Mouse (Mus musculus): ENCODE results near the gene Ube2z.

Ube2z gene

GRCm38 (mm10) chr11:96058309-96058708 lies 6.9 kb downstream of the Ube2z start:
- no peak for DNase-seq (ENCODE audit: low read depth, low spot score)

- DNase-seq (ENCODE audit: low read depth, low spot score), result no peak
These were observed 14.3 kb downstream of the Ube2z start for GRCm38 (mm10) chr11:96050854-96051253.

- DNase-seq (ENCODE audit: low read depth, low spot score), result no peak
These were observed 15.2 kb downstream of the Ube2z start for GRCm38 (mm10) chr11:96049939-96050338.

GRCm38 (mm10) chr11:96047469-96048373 lies 17.5 kb downstream of the Ube2z start:
- no peak for DNase-seq (ENCODE audit: low read depth, low spot score)

GRCm38 (mm10) chr11:96046793-96047192 lies 18.4 kb downstream of the Ube2z start:
- DNase-seq (ENCODE audit: low read depth, low spot score), result no peak

- DNase-seq (ENCODE audit: low read depth, low spot score), result no peak
These were observed 19.2 kb downstream of the Ube2z start for GRCm38 (mm10) chr11:96046028-96046427.

- DNase-seq (ENCODE audit: low read depth, low spot score), result no peak
These were observed 20.2 kb downstream of the Ube2z start for GRCm38 (mm10) chr11:96044803-96045567.

GRCm38 (mm10) chr11:96038560-96038959 lies 26.6 kb downstream of the Ube2z start:
- DNase-seq (ENCODE audit: low read depth, low spot score), result no peak

- DNase-seq (ENCODE audit: low read depth, low spot score), result no peak
These were observed 27.7 kb downstream of the Ube2z start for GRCm38 (mm10) chr11:96037499-96037898.

- no peak for DNase-seq (ENCODE audit: low read depth, low spot score)
These were observed 30.1 kb downstream of the Ube2z start for GRCm38 (mm10) chr11:96035133-96035532.

- peak; percentile 94 for DNase-seq (ENCODE audit: low read depth, low spot score)
These were observed 30.6 kb downstream of the Ube2z start, which contains the start of gene Snf8 for GRCm38 (mm10) chr11:96034596-96035052. TSS of gene Snf8 (plus strand) at chr11:96034885.

- DNase-seq (ENCODE audit: low read depth, low spot score), result no peak
These were observed 31.1 kb downstream of the Ube2z start for GRCm38 (mm10) chr11:96034116-96034515.

GRCm38 (mm10) chr11:96033264-96033663 lies 31.9 kb downstream of the Ube2z start:
- DNase-seq (ENCODE audit: low read depth, low spot score), result no peak

- no peak for DNase-seq (ENCODE audit: low read depth, low spot score)
These were observed 33.5 kb downstream of the Ube2z start for GRCm38 (mm10) chr11:96031701-96032100.

GRCm38 (mm10) chr11:96030571-96030970 lies 34.6 kb downstream of the Ube2z start:
- DNase-seq (ENCODE audit: low read depth, low spot score), result no peak

- DNase-seq (ENCODE audit: low read depth, low spot score), result no peak
These were observed 37.1 kb downstream of the Ube2z start for GRCm38 (mm10) chr11:96028130-96028529.

GRCm38 (mm10) chr11:96020622-96021021 lies 44.6 kb downstream of the Ube2z start:
- DNase-seq (ENCODE audit: low read depth, low spot score), result no peak

GRCm38 (mm10) chr11:96017941-96018351 lies 47.2 kb downstream of the Ube2z start:
- DNase-seq (ENCODE audit: low read depth, low spot score), result no peak

- no peak for DNase-seq (ENCODE audit: low read depth, low spot score)
These were observed 49.8 kb downstream of the Ube2z start for GRCm38 (mm10) chr11:96015421-96015820.

- no peak for DNase-seq (ENCODE audit: low read depth, low spot score)
These were observed 53.2 kb downstream of the Ube2z start for GRCm38 (mm10) chr11:96011982-96012381.

GRCm38 (mm10) chr11:96008827-96009226 lies 56.4 kb downstream of the Ube2z start:
- no peak for DNase-seq (ENCODE audit: low read depth, low spot score)

GRCm38 (mm10) chr11:96007516-96008235 lies 57.5 kb downstream of the Ube2z start:
- no peak for DNase-seq (ENCODE audit: low read depth, low spot score)
